Mouse (Mus musculus): ENCODE results near the gene Ubiad1. TPM values are rescaled to one million over a fixed set of nuclear protein-coding genes. Genes with fewer than 3 reads are reported as not detected.

The Ubiad1 gene
- polyA plus RNA-seq, 1 experiment from 2014 or later: 14.6 TPM

GRCm38 (mm10) chr4:148404748-148405147 lies 39.8 kb downstream of the Ubiad1 start:
- no peak overlapping the region for H3K27ac ChIP-seq (ENCODE audit: low read depth, low read length)
- H3K9me3 ChIP-seq (ENCODE audit: control insufficient read depth, low read length): no peaks in the 10 kb centered on the region
- ATAC-seq (ENCODE audit: low FRiP score) (peak; percentile 30; the same call in 1 of the 2 replicates), DNase-seq (ENCODE audit: low spot score) (no peak)
- no peak overlapping the region for H3K4me2 ChIP-seq (replicated peaks; ENCODE audit: low read depth, low read length)
- 7% methylated on average over 11 of the region's 11 CpGs for WGBS
- H3K27me3 ChIP-seq (ENCODE audit: control insufficient read depth, insufficient read depth, low read length): peaks cover 10% of the 10 kb centered on the region; the same call in 1 of the 2 replicates
- H3K4me3 ChIP-seq (ENCODE audit: low read depth, low read length): no peak overlapping the region
- H3K4me1 ChIP-seq (replicated peaks; ENCODE audit: control insufficient read depth, insufficient read depth, low read length): peaks cover 9% of the 10 kb centered on the region
- H3K9ac ChIP-seq (ENCODE audit: low read depth, low read length): no peak overlapping the region
- no peaks in the 10 kb centered on the region for H3K36me3 ChIP-seq (ENCODE audit: control insufficient read depth, insufficient read depth, low read length)

DNA sequence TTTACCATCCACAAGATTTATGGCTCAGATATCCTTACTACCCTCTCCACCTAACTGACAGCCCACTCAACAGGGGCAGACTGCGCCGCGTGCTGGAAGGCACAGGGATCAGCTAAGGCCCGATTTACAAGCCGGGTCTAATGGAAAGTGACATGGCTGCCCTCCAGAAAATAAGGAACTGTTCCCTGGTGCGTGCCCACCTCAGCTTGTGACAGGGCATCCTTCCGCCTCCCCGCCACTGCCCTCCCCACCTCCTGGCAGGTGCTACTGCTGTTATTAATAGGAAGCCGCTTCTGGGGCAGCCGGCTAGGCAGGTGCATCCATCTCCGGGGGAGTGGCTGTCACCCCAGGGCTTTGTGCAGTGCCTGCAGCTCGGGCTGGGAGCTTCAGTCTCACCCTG lies 41.2 kb downstream of the Ubiad1 start:
- Histone ChIP-seq H3K36me3 (ENCODE audit: control insufficient read depth, insufficient read depth, low read length) (no peaks in the 10 kb centered on the region), H3K4me2 (replicated peaks; ENCODE audit: low read depth, low read length) (no peak overlapping the region)

DNA sequence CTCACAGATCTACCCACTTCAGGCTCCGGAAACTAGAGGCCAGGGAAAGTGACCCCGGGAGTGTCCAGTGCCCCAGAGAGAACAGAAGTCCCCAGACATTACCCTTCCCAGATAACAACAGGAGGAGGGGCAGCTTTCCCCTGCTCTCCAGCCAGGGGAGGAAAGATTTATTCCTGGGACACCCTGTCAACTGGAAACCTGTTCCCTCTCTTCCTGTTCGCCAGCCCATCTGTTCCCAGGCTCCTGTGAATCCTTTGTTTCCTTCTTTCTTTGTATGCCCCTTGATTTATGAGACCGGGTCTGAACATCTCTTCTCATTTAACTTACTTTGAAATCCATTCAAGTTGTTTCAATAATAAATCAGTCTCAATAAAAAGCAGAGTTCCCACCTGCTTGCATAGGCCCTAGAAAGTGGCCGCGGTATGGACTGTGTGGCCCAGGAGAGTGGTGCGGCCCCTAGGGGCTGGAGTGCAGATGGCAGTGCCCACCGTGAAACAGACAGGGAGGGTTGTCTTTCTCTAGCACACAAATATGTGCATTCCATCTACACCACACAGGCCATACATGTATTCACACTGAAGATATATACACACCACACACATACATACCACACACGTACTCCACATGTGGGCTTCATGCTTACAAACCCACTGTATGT lies 45.0 kb downstream of the Ubiad1 start:
- DNase-seq (ENCODE audit: low spot score): no peak

More for the DNA sequence above, 41.2 kb downstream of the Ubiad1 start:
- peak overlapping the region; percentile 34; the same call in 1 of the 2 replicates for H3K9ac ChIP-seq (ENCODE audit: low read depth, low read length)
- ATAC-seq (ENCODE audit: low FRiP score) (peak; percentile 20; the same call in 1 of the 2 replicates), DNase-seq (ENCODE audit: low spot score) (no peak)
- H3K4me1 ChIP-seq (replicated peaks; ENCODE audit: control insufficient read depth, insufficient read depth, low read length): peaks cover 9% of the 10 kb centered on the region
- WGBS: 18% methylated on average over 12 of the region's 12 CpGs
- peaks cover 10% of the 10 kb centered on the region; the same call in 1 of the 2 replicates for H3K27me3 ChIP-seq (ENCODE audit: control insufficient read depth, insufficient read depth, low read length)
- peak overlapping the region; percentile 58; the same call in 1 of the 2 replicates for H3K27ac ChIP-seq (ENCODE audit: low read depth, low read length)
- H3K4me3 ChIP-seq (ENCODE audit: low read depth, low read length): no peak overlapping the region
- no peaks in the 10 kb centered on the region for H3K9me3 ChIP-seq (ENCODE audit: control insufficient read depth, low read length)

DNA sequence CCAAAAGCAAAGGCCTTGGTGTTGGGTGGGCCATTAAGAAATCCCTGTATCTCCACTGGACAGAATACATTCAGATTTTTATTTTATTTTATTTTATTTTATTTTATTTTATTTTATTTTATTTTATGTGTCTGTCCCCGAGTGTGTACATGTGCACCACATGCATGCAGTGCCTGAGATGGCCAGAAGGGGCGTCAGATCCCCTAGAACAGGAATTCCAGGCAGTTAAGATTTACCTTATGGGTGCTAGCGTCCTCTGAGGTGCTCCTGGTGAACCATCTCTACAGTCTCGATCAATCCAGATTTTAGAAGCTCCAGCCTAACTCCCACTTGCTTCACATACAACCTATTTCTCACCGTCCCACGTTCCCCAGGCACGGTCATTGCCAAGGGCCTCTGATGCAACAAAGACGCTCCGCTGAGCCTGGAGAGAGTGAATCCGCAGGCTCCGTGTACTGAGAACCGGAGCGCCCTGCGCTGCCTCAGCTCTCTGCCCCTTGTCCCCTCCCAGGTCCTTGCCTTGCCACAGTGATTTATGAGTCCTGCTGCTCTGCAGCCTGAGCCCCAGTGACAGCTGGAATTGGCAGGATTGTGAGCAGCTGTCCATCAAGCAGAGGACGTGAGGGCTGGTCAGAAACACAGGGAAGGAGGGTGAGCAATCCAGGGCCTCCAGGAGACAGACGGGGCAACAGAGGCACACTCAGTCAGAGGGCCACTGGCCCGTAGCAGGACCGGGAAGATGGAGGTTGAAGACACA lies 46.9 kb downstream of the Ubiad1 start:
- WGBS: 52% methylated on average over 18 of the region's 18 CpGs
- Histone ChIP-seq H3K9me3 (ENCODE audit: control insufficient read depth, low read length) (no peaks in the 10 kb centered on the region), H3K27me3 (ENCODE audit: control insufficient read depth, insufficient read depth, low read length) (no peaks in the 10 kb centered on the region), H3K27ac (ENCODE audit: low read depth, low read length) (peak overlapping the region; percentile 84), H3K4me2 (replicated peaks; ENCODE audit: low read depth, low read length) (no peak overlapping the region), H3K4me1 (replicated peaks; ENCODE audit: control insufficient read depth, insufficient read depth, low read length) (peaks cover 10% of the 10 kb centered on the region), H3K36me3 (ENCODE audit: control insufficient read depth, insufficient read depth, low read length) (no peaks in the 10 kb centered on the region), H3K4me3 (ENCODE audit: low read depth, low read length) (no peak overlapping the region), H3K9ac (ENCODE audit: low read depth, low read length) (no peak overlapping the region)
- DNase-seq (ENCODE audit: low spot score): peak; percentile 58
- peak; percentile 63 for ATAC-seq (ENCODE audit: low FRiP score)

More for the DNA sequence above, 45.0 kb downstream of the Ubiad1 start:
- Histone ChIP-seq H3K36me3 (ENCODE audit: control insufficient read depth, insufficient read depth, low read length) (no peaks in the 10 kb centered on the region), H3K9me3 (ENCODE audit: control insufficient read depth, low read length) (no peaks in the 10 kb centered on the region), H3K27me3 (ENCODE audit: control insufficient read depth, insufficient read depth, low read length) (peaks cover 5% of the 10 kb centered on the region; the same call in 1 of the 2 replicates), H3K4me2 (replicated peaks; ENCODE audit: low read depth, low read length) (no peak overlapping the region), H3K4me1 (replicated peaks; ENCODE audit: control insufficient read depth, insufficient read depth, low read length) (peaks cover 12% of the 10 kb centered on the region), H3K4me3 (ENCODE audit: low read depth, low read length) (no peak overlapping the region), H3K27ac (ENCODE audit: low read depth, low read length) (peak overlapping the region; percentile 84), H3K9ac (ENCODE audit: low read depth, low read length) (no peak overlapping the region)
- 43% methylated on average over 9 of the region's 9 CpGs for whole genome bisulfite sequencing
- ATAC-seq (ENCODE audit: low FRiP score): peak; percentile 58

GRCm38 (mm10) chr4:148397113-148397512 lies 47.5 kb downstream of the Ubiad1 start:
- 73% methylated on average over 4 of the region's 4 CpGs for WGBS
- Histone ChIP-seq H3K9ac (ENCODE audit: low read depth, low read length) (no peak overlapping the region), H3K9me3 (ENCODE audit: control insufficient read depth, low read length) (no peaks in the 10 kb centered on the region), H3K4me1 (replicated peaks; ENCODE audit: control insufficient read depth, insufficient read depth, low read length) (peaks cover 15% of the 10 kb centered on the region), H3K4me3 (ENCODE audit: low read depth, low read length) (no peak overlapping the region), H3K36me3 (ENCODE audit: control insufficient read depth, insufficient read depth, low read length) (no peaks in the 10 kb centered on the region), H3K27me3 (ENCODE audit: control insufficient read depth, insufficient read depth, low read length) (no peaks in the 10 kb centered on the region), H3K4me2 (replicated peaks; ENCODE audit: low read depth, low read length) (no peak overlapping the region), H3K27ac (ENCODE audit: low read depth, low read length) (peak overlapping the region; percentile 84; the same call in 1 of the 2 replicates)
- peak; percentile 12; the same call in 1 of the 2 replicates for ATAC-seq (ENCODE audit: low FRiP score)
- no peak for DNase-seq (ENCODE audit: low spot score)

GRCm38 (mm10) chr4:148395875-148396274 lies 48.7 kb downstream of the Ubiad1 start:
- Histone ChIP-seq H3K27ac (ENCODE audit: low read depth, low read length) (no peak overlapping the region), H3K4me1 (replicated peaks; ENCODE audit: control insufficient read depth, insufficient read depth, low read length) (peaks cover 19% of the 10 kb centered on the region)

GRCm38 (mm10) chr4:148395198-148395597 lies 49.4 kb downstream of the Ubiad1 start:
- 59% methylated on average over 7 of the region's 7 CpGs for WGBS
- H3K27ac ChIP-seq (ENCODE audit: low read depth, low read length): no peak overlapping the region
- H3K4me2 ChIP-seq (replicated peaks; ENCODE audit: low read depth, low read length): no peak overlapping the region
- H3K27me3 ChIP-seq (ENCODE audit: control insufficient read depth, insufficient read depth, low read length): no peaks in the 10 kb centered on the region
- DNase-seq (ENCODE audit: low spot score) (no peak), ATAC-seq (ENCODE audit: low FRiP score) (no peak)
- peaks cover 19% of the 10 kb centered on the region for H3K4me1 ChIP-seq (replicated peaks; ENCODE audit: control insufficient read depth, insufficient read depth, low read length)
- H3K9me3 ChIP-seq (ENCODE audit: control insufficient read depth, low read length): no peaks in the 10 kb centered on the region
- H3K9ac ChIP-seq (ENCODE audit: low read depth, low read length): no peak overlapping the region
- H3K4me3 ChIP-seq (ENCODE audit: low read depth, low read length): no peak overlapping the region
- no peaks in the 10 kb centered on the region for H3K36me3 ChIP-seq (ENCODE audit: control insufficient read depth, insufficient read depth, low read length)

More at GRCm38 (mm10) chr4:148395875-148396274, 48.7 kb downstream of the Ubiad1 start:
- ATAC-seq (ENCODE audit: low FRiP score) (no peak), DNase-seq (ENCODE audit: low spot score) (no peak)
- H3K9ac ChIP-seq (ENCODE audit: low read depth, low read length): no peak overlapping the region
- H3K36me3 ChIP-seq (ENCODE audit: control insufficient read depth, insufficient read depth, low read length): no peaks in the 10 kb centered on the region
- no peak overlapping the region for H3K4me2 ChIP-seq (replicated peaks; ENCODE audit: low read depth, low read length)
- H3K4me3 ChIP-seq (ENCODE audit: low read depth, low read length): no peak overlapping the region
- H3K9me3 ChIP-seq (ENCODE audit: control insufficient read depth, low read length): no peaks in the 10 kb centered on the region
- WGBS: 64% methylated on average over 6 of the region's 6 CpGs
- H3K27me3 ChIP-seq (ENCODE audit: control insufficient read depth, insufficient read depth, low read length): no peaks in the 10 kb centered on the region

DNA sequence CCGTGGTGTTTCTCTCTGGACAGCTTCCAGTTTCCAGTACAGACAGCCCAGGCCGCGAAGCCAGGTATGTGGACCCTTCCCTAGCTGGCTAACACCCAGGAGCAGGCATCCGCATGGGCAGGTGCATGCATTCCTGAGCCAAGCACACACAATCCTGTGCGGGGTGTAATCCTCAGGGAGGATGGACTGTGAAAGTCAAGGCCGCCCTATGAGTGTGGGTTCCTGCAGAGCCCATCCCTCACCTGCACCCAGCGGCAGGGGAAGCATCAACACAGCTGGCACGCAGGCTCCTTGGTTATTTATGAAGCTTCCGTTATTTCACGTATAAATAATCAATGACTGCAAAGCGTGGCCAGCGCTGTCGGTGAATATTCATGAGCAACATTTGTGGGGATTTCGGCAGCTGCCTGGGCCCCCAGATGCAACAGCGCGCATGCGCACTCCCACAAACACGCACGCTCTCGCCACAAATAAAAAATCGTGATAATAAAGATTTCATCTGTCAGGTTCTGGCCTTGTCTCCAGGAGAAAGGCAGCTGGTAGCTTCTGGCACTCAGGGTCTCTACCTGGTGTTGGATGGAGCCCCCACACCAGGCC lies 52.8 kb downstream of the Ubiad1 start:
- ATAC-seq (ENCODE audit: low FRiP score) (peak; percentile 34; the same call in 1 of the 2 replicates), DNase-seq (ENCODE audit: low spot score) (no peak)
- no peaks in the 10 kb centered on the region for H3K27me3 ChIP-seq (ENCODE audit: control insufficient read depth, insufficient read depth, low read length)
- peaks cover 14% of the 10 kb centered on the region for H3K4me1 ChIP-seq (replicated peaks; ENCODE audit: control insufficient read depth, insufficient read depth, low read length)
- no peak overlapping the region for H3K4me3 ChIP-seq (ENCODE audit: low read depth, low read length)
- no peaks in the 10 kb centered on the region for H3K36me3 ChIP-seq (ENCODE audit: control insufficient read depth, insufficient read depth, low read length)
- H3K27ac ChIP-seq (ENCODE audit: low read depth, low read length): peak overlapping the region; percentile 27; the same call in 1 of the 2 replicates
- 55% methylated on average over 21 of the region's 21 CpGs for WGBS
- no peak overlapping the region for H3K4me2 ChIP-seq (replicated peaks; ENCODE audit: low read depth, low read length)
- H3K9ac ChIP-seq (ENCODE audit: low read depth, low read length): no peak overlapping the region
- H3K9me3 ChIP-seq (ENCODE audit: control insufficient read depth, low read length): no peaks in the 10 kb centered on the region
